Mouse (Mus musculus): ENCODE results near the gene Ube2b.

Ube2b gene

GRCm38 (mm10) chr11:52000290-52000962 lies at the start of gene Ube2b:
Gene Ube2b (minus strand): TSS chr11:52000762.
- DNase-seq: peak; percentile 96

- DNase-seq: no peak
Observed at GRCm38 (mm10) chr11:52046446-52047165, 46.0 kb upstream of the Ube2b start.

GRCm38 (mm10) chr11:52044156-52044555 lies 43.6 kb upstream of the Ube2b start:
- no peak for DNase-seq

- DNase-seq: no peak
Observed at GRCm38 (mm10) chr11:52043224-52043623, 42.7 kb upstream of the Ube2b start.

- DNase-seq: no peak
Observed at GRCm38 (mm10) chr11:52037659-52038058, 37.1 kb upstream of the Ube2b start.

GRCm38 (mm10) chr11:52035905-52036304 lies 35.3 kb upstream of the Ube2b start:
- no peak for DNase-seq

GRCm38 (mm10) chr11:52033953-52034352 lies 33.4 kb upstream of the Ube2b start:
- no peak for DNase-seq

GRCm38 (mm10) chr11:52032356-52032755 lies 31.8 kb upstream of the Ube2b start:
- DNase-seq: no peak

GRCm38 (mm10) chr11:52018217-52018616 lies 17.7 kb upstream of the Ube2b start:
- no peak for DNase-seq

GRCm38 (mm10) chr11:52011541-52011940 lies 11.0 kb upstream of the Ube2b start:
- DNase-seq: no peak

GRCm38 (mm10) chr11:52011011-52011410 lies 10.4 kb upstream of the Ube2b start:
- DNase-seq: no peak

- DNase-seq: no peak
Observed at GRCm38 (mm10) chr11:52005586-52005985, 5.0 kb upstream of the Ube2b start.

GRCm38 (mm10) chr11:52003772-52004528 lies 3.4 kb upstream of the Ube2b start, which contains the start of gene Cdkl3:
Gene Cdkl3 (plus strand): TSS chr11:52004221.
- DNase-seq: peak; percentile 93

- DNase-seq: no peak
Observed at GRCm38 (mm10) chr11:52003505-52003771, 2.9 kb upstream of the Ube2b start.

GRCm38 (mm10) chr11:52002842-52003504 lies 2.4 kb upstream of the Ube2b start:
- no peak for DNase-seq

- no peak for DNase-seq
Observed at GRCm38 (mm10) chr11:52001861-52002260, 1.3 kb upstream of the Ube2b start.

- no peak for DNase-seq
Observed at GRCm38 (mm10) chr11:52001341-52001740, 779 bp upstream of the Ube2b start.

- peak; percentile 55 for DNase-seq
Observed at GRCm38 (mm10) chr11:51999611-52000289, 812 bp downstream of the Ube2b start.

GRCm38 (mm10) chr11:51971644-51972043 lies 28.9 kb downstream of the Ube2b start:
- no peak for DNase-seq

GRCm38 (mm10) chr11:51969511-51969910 lies 31.1 kb downstream of the Ube2b start:
- no peak for DNase-seq

- DNase-seq: no peak
Observed at GRCm38 (mm10) chr11:51968896-51969295, 31.7 kb downstream of the Ube2b start.
